Mouse (Mus musculus) MEL (cell line): ENCODE results near the gene Nadk. TPM values are rescaled to one million over a fixed set of nuclear protein-coding genes. Genes with fewer than 3 reads are reported as not detected.

Experiments
- DNase-seq: peaks from one replicate; pipeline ENCODE4 v3.0.0; 2011; ENCODE audit warnings: low read depth, low spot score
- H3K27ac ChIP-seq: 2 replicates; pipeline ENCODE4 v1.5.1; 2012; ENCODE audit warnings: low read depth, mild to moderate bottlenecking, control low read depth, low read length, moderate library complexity; ENCODE audit not compliant: control insufficient read depth
- H3K27me3 ChIP-seq, 2 experiments: fragments of 150-350 bp in 1 of 2; sonication (generic) in 1 of 2; 2 replicates each; pipeline ENCODE4 v1.6.1; 2012; ENCODE audit warnings: low read length in 2 of 2, mild to moderate bottlenecking in 2 of 2, improper control_type of control experiment in 1 of 2, moderate library complexity in 1 of 2; ENCODE audit not compliant: insufficient read depth in 2 of 2, control insufficient read depth in 1 of 2
- H3K36me3 ChIP-seq, 2 experiments: 2 replicates each; pipeline ENCODE4 v1.6.1; 2012 to 2014; ENCODE audit warnings: low read length in 2 of 2, improper control_type of control experiment in 1 of 2, inconsistent platforms in 1 of 2, mild to moderate bottlenecking in 1 of 2; ENCODE audit not compliant: insufficient read depth in 2 of 2, control insufficient read depth in 1 of 2
- H3K4me1 ChIP-seq, 2 experiments: fragments of 150-350 bp in 1 of 2; sonication (generic) in 1 of 2; 2 replicates each; pipeline ENCODE4 v1.6.1; 2012; ENCODE audit warnings: low read length in 2 of 2, improper control_type of control experiment in 1 of 2, mild to moderate bottlenecking in 1 of 2; ENCODE audit not compliant: insufficient read depth in 2 of 2, control insufficient read depth in 1 of 2
- H3K4me3 ChIP-seq, 2 experiments: fragments of 150-350 bp in 1 of 2; sonication (generic) in 1 of 2; 2 replicates each; pipeline ENCODE4 v1.5.1; 2012; ENCODE audit warnings: low read depth in 2 of 2, low read length in 2 of 2, mild to moderate bottlenecking in 2 of 2, moderate library complexity in 2 of 2, control low read depth in 1 of 2, improper control_type of control experiment in 1 of 2; ENCODE audit not compliant: control insufficient read depth in 1 of 2, insufficient read depth in 1 of 2
- H3K79me2 ChIP-seq: 2 replicates; pipeline ENCODE4 v1.6.1; 2012; ENCODE audit warnings: mild to moderate bottlenecking, low read length, moderate library complexity; ENCODE audit not compliant: control insufficient read depth, poor library complexity, insufficient read depth
- H3K9ac ChIP-seq: 2 replicates; pipeline ENCODE4 v1.6.1; 2012; ENCODE audit warnings: low read depth, mild to moderate bottlenecking, control low read depth, low read length, moderate library complexity; ENCODE audit not compliant: control insufficient read depth, poor library complexity, severe bottlenecking
- H3K9me3 ChIP-seq: fragments of 150-350 bp; sonication (generic); replicated peaks from 2 replicates; pipeline ENCODE4 v1.6.1; 2012; ENCODE audit warnings: mild to moderate bottlenecking, low read length, improper control_type of control experiment, moderate library complexity; ENCODE audit not compliant: insufficient read depth
- BHLHE40 ChIP-seq: IDR thresholded peaks from 2 replicates; pipeline ENCODE4 v1.6.1; 2012; ENCODE audit warnings: low read depth, mild to moderate bottlenecking, inconsistent platforms, low read length, improper control_type of control experiment, borderline replicate concordance
- CHD2 ChIP-seq: IDR thresholded peaks from 2 replicates; pipeline ENCODE4 v1.6.1; 2011; ENCODE audit warnings: low read length, improper control_type of control experiment
- CTCF ChIP-seq, 3 experiments: IDR thresholded peaks in 2 of 3; conservative IDR thresholded peaks in 1 of 3; 2 replicates each; pipeline ENCODE4 v1.5.1; 2011 to 2012; ENCODE audit warnings: low read length in 3 of 3, low read depth in 2 of 3, mild to moderate bottlenecking in 2 of 3, improper control_type of control experiment in 1 of 3, inconsistent platforms in 1 of 3, mixed read lengths in 1 of 3, moderate library complexity in 1 of 3; ENCODE audit not compliant: control insufficient read depth in 1 of 3, insufficient read depth in 1 of 3, poor library complexity in 1 of 3, severe bottlenecking in 1 of 3
- ELF1 ChIP-seq: IDR thresholded peaks from 2 replicates; pipeline ENCODE4 v1.6.1; 2014; ENCODE audit warnings: low read depth, mild to moderate bottlenecking, inconsistent platforms, low read length, improper control_type of control experiment, moderate library complexity
- EP300 ChIP-seq, 2 experiments: IDR thresholded peaks; 2 replicates each; pipeline ENCODE4 v1.6.1; 2011; ENCODE audit warnings: improper control_type of control experiment in 2 of 2, low read length in 2 of 2, low read depth in 1 of 2, mild to moderate bottlenecking in 1 of 2
- ETS1 ChIP-seq: IDR thresholded peaks from 2 replicates; pipeline ENCODE4 v1.6.1; 2012; ENCODE audit warnings: low read depth, mild to moderate bottlenecking, inconsistent platforms, low read length, improper control_type of control experiment, moderate library complexity
- GABPA ChIP-seq: IDR thresholded peaks from 2 replicates; pipeline ENCODE4 v1.6.1; 2012; ENCODE audit warnings: low read depth, mild to moderate bottlenecking, inconsistent platforms, low read length, improper control_type of control experiment, moderate library complexity
- GATA1 ChIP-seq: IDR thresholded peaks from 2 replicates; pipeline ENCODE4 v1.6.1; 2011; ENCODE audit warnings: low read depth, low read length, improper control_type of control experiment
- HCFC1 ChIP-seq: IDR thresholded peaks from 2 replicates; pipeline ENCODE4 v1.6.1; 2012; ENCODE audit warnings: low read depth, mild to moderate bottlenecking, inconsistent platforms, low read length, improper control_type of control experiment, moderate library complexity
- KAT2A ChIP-seq: conservative IDR thresholded peaks from 2 replicates; pipeline ENCODE4 v1.6.1; 2012; ENCODE audit warnings: low read depth, low read length, improper control_type of control experiment, inconsistent platforms
- MAFK ChIP-seq: IDR thresholded peaks from 2 replicates; pipeline ENCODE4 v1.6.1; 2011; ENCODE audit warnings: low read depth, mild to moderate bottlenecking, low read length, improper control_type of control experiment, borderline replicate concordance
- MAX ChIP-seq: IDR thresholded peaks from 2 replicates; pipeline ENCODE4 v1.6.1; 2011; ENCODE audit warnings: low read length, improper control_type of control experiment
- MAZ ChIP-seq: IDR thresholded peaks from 2 replicates; pipeline ENCODE4 v1.6.1; 2012; ENCODE audit warnings: low read depth, mild to moderate bottlenecking, inconsistent platforms, low read length, improper control_type of control experiment
- MYB ChIP-seq: IDR thresholded peaks from 2 replicates; pipeline ENCODE4 v1.6.1; 2011; ENCODE audit warnings: mild to moderate bottlenecking, low read depth, low read length, improper control_type of control experiment
- NELFE ChIP-seq: IDR thresholded peaks from 2 replicates; pipeline ENCODE4 v1.6.1; 2011; ENCODE audit warnings: low read depth, low read length, improper control_type of control experiment
- NRF1 ChIP-seq: IDR thresholded peaks from 2 replicates; pipeline ENCODE4 v1.6.1; 2014; ENCODE audit warnings: low read depth, mild to moderate bottlenecking, inconsistent platforms, low read length, improper control_type of control experiment, moderate library complexity; ENCODE audit not compliant: poor library complexity, insufficient read depth, severe bottlenecking
- POLR2A ChIP-seq, 2 experiments: IDR thresholded peaks; 2 replicates each; pipeline ENCODE4 v1.6.1; 2011 to 2012; ENCODE audit warnings: low read length in 2 of 2, mild to moderate bottlenecking in 2 of 2, control low read depth in 1 of 2, improper control_type of control experiment in 1 of 2, low read depth in 1 of 2, moderate library complexity in 1 of 2; ENCODE audit not compliant: control insufficient read depth in 1 of 2, insufficient read depth in 1 of 2, poor library complexity in 1 of 2
- POLR2AphosphoS2 ChIP-seq: IDR thresholded peaks from 2 replicates; pipeline ENCODE4 v1.6.1; 2011; ENCODE audit warnings: low read length, improper control_type of control experiment
- POLR2AphosphoS5 ChIP-seq: IDR thresholded peaks from 2 replicates; pipeline ENCODE4 v1.6.1; 2012; ENCODE audit warnings: low read depth, borderline replicate concordance, mild to moderate bottlenecking, inconsistent platforms, low read length, moderate library complexity, mixed read lengths
- RAD21 ChIP-seq: IDR thresholded peaks from 2 replicates; pipeline ENCODE4 v1.6.1; 2011; ENCODE audit warnings: mild to moderate bottlenecking, low read depth, low read length, improper control_type of control experiment
- RCOR1 ChIP-seq: IDR thresholded peaks from 2 replicates; pipeline ENCODE4 v1.6.1; 2012; ENCODE audit warnings: low read depth, mild to moderate bottlenecking, inconsistent platforms, low read length, improper control_type of control experiment
- SIN3A ChIP-seq: IDR thresholded peaks from 2 replicates; pipeline ENCODE4 v1.6.1; 2012; ENCODE audit warnings: low read length, improper control_type of control experiment, inconsistent platforms
- SMC3 ChIP-seq: IDR thresholded peaks from 2 replicates; pipeline ENCODE4 v1.6.1; 2011; ENCODE audit warnings: low read depth, low read length, improper control_type of control experiment
- TAL1 ChIP-seq: IDR thresholded peaks from 2 replicates; pipeline ENCODE4 v1.6.1; 2012; ENCODE audit warnings: mild to moderate bottlenecking, inconsistent platforms, low read length, moderate library complexity, mixed read lengths
- TBP ChIP-seq: IDR thresholded peaks from 2 replicates; pipeline ENCODE4 v1.8.0; 2011; ENCODE audit warnings: low read depth, low read length, improper control_type of control experiment
- TCF12 ChIP-seq: IDR thresholded peaks from 2 replicates; pipeline ENCODE4 v1.6.1; 2014; ENCODE audit warnings: low read depth, mild to moderate bottlenecking, inconsistent platforms, low read length, improper control_type of control experiment, moderate library complexity
- UBTF ChIP-seq: IDR thresholded peaks from 2 replicates; pipeline ENCODE4 v1.6.1; 2012; ENCODE audit warnings: low read depth, mild to moderate bottlenecking, inconsistent platforms, low read length, improper control_type of control experiment, moderate library complexity, borderline replicate concordance; ENCODE audit not compliant: insufficient read depth
- USF1 ChIP-seq: IDR thresholded peaks from 2 replicates; pipeline ENCODE4 v1.6.1; 2014; ENCODE audit warnings: low read depth, mild to moderate bottlenecking, inconsistent platforms, low read length, improper control_type of control experiment, moderate library complexity
- USF2 ChIP-seq, 2 experiments: IDR thresholded peaks; 2 replicates each; pipeline ENCODE4 v1.6.1; 2011 to 2012; ENCODE audit warnings: improper control_type of control experiment in 2 of 2, low read length in 2 of 2, borderline replicate concordance in 1 of 2, inconsistent platforms in 1 of 2, low read depth in 1 of 2, mild to moderate bottlenecking in 1 of 2; ENCODE audit not compliant: insufficient read depth in 1 of 2
- ZKSCAN1 ChIP-seq: IDR thresholded peaks from 2 replicates; pipeline ENCODE4 v1.6.1; 2012; ENCODE audit warnings: low read depth, mild to moderate bottlenecking, inconsistent platforms, low read length, improper control_type of control experiment, moderate library complexity
- ZMIZ1 ChIP-seq: IDR thresholded peaks from 2 replicates; pipeline ENCODE4 v1.6.1; 2012; ENCODE audit warnings: low read depth, mild to moderate bottlenecking, inconsistent platforms, low read length, improper control_type of control experiment, moderate library complexity
- ZNF384 ChIP-seq: IDR thresholded peaks from 2 replicates; pipeline ENCODE4 v1.6.1; 2012; ENCODE audit warnings: low read depth, mild to moderate bottlenecking, inconsistent platforms, low read length, improper control_type of control experiment
- polyA plus RNA-seq, 2 experiments: library from polyadenylated mRNA; stranded (reverse) in 1 of 2; unstranded in 1 of 2; fragments of >175 nt in 1 of 2; fragments of >200 nt in 1 of 2; gene quantifications; 2 replicates each; pipeline versions ENCODE4 v1.2.1 to v1.2.4; 2012; ENCODE audit warnings: low replicate concordance in 2 of 2, low read depth in 1 of 2; ENCODE audit not compliant: insufficient read length in 2 of 2, insufficient read depth in 1 of 2, missing spikeins in 1 of 2
- total RNA-seq: library from RNA; depleted of rRNA; stranded (reverse); fragments of 300-350 nt; gene quantifications from 2 replicates; pipeline ENCODE4 v1.2.3, GENCODE M21; 2012

Nadk gene
- total and polyA plus RNA-seq, 3 experiments: 53.2 to 258 (median 151) TPM

DNA sequence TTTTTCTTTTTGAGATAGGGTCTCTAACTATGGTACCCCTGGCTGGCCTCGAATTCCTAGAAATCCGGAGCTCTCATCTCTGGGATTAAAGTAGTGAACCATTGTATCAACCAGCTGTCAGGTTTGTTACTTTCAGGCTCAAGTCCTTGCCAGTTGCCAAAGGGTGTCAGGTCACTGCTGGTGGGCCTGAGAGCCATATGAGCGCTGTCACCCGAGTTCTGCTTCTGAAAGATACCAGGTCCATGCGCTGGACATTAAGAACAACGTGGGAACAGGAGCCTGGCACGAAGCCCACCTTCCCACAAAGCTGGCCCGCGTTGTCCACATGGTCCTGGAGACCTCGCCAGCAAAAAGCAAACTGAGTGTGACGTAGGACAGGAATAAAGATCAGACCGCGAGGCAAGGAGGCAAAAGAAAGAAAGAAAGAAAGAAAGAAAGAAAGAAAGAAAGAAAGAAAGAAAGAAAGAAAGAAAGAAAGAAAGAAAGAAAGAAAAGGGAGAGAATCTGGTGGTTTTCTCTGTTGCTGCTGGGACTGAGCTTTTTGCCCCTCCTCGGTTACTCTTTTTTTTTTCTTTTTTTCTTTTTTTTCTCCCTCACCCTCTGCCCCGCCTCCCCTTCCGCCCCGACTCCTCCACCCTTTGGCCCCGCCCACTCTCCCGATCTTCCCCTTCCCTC lies 684 bp downstream of the Nadk start (continued):
- TF ChIP-seq MAFK (no peak), SMC3 (no peak)
- TF ChIP-seq, all 39 proteins: peak for 5

DNA sequence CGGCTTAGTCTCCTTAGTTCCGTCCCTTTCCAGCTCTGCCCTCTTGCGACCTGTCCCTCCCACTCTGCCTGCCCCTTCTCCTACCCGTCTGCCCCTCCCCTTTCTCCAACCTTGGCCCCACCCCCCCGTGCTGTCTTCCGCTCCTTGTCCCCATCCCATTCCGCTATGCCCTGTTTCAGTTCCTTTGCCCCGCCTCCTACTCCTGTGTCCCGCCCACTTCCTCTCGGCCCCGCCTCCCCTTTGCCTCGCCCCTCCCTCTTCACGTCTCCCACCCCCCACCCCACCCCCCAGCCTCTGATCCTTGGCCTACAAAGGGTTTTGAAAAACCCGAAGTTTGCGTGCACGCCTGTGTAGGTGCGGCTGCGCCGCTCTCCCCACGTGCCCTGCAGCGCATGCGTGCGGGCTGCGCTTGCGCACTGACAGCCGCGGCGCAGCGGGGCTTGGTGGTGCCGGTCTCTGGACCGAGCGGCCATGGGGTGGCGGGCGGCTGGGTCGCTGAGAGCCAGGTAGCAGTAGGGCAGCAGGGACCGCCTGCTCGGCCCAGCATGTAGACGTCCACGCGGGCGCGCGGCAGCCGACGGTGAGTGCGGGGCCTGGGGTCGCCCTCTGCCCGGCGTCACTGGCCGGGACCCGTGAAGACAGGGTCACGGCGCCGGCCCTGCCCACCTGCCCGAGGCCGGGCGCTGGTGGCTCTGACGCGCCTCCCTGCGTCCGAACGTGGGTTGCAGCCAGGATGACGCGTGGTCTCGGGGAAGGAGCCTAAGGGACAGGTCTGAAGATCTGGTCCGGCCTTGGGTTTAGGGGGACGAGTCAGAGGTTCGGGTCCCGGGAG lies 1.4 kb downstream of the Nadk start:
- Histone ChIP-seq H3K27ac (peak overlapping the region; percentile 82), H3K79me2 (peaks cover 44% of the 10 kb centered on the region), H3K4me3 (peak overlapping the region; percentile 89 to 97), H3K27me3 (no peaks in the 10 kb centered on the region), H3K9me3 (no peaks in the 10 kb centered on the region), H3K36me3 (peaks cover 3 to 39% of the 10 kb centered on the region in 2 experiments; a peak in 3 of 4 replicates), H3K4me1 (peaks cover 16 to 38% of the 10 kb centered on the region in 2 experiments), H3K9ac (peak overlapping the region; percentile 98)
- peak; percentile 99 for DNase-seq
- TF ChIP-seq GABPA: no peak
- TF ChIP-seq USF2 (IDR thresholded peaks at IDR 0.05; ENCODE audit: borderline replicate concordance in 1 of 2, insufficient read depth in 1 of 2, low read depth in 1 of 2, low read length in 2 of 2): peak in 1 of 2 experiments; percentile 64; a peak in 1 of 4 replicates
- TF ChIP-seq USF1: peak; percentile 94
- no peak for TF ChIP-seq GATA1
- TF ChIP-seq SIN3A: peak; percentile 69
- no peak for TF ChIP-seq MAFK
- no peak for TF ChIP-seq TBP
- TF ChIP-seq ELF1: peak; percentile 13
- TF ChIP-seq ZMIZ1: peak; percentile 62
- TF ChIP-seq UBTF: no peak
- TF ChIP-seq MYB: no peak
- no peak for TF ChIP-seq SMC3
- TF ChIP-seq HCFC1: peak; percentile 82
- no peak for TF ChIP-seq POLR2AphosphoS5
- TF ChIP-seq NRF1: peak; percentile 89
- TF ChIP-seq RAD21: no peak
- no peak for TF ChIP-seq ZKSCAN1
- peak; percentile 89 for TF ChIP-seq MAX
- peak; percentile 65 for TF ChIP-seq KAT2A
- no peak for TF ChIP-seq RCOR1
- TF ChIP-seq POLR2AphosphoS2: peak; percentile 76
- TF ChIP-seq NELFE: peak; percentile 96
- peak in 2 of 3 experiments; percentile 25 to 26; a peak in 3 of 6 replicates for TF ChIP-seq CTCF (IDR thresholded peaks at IDR 0.05 in 2 of 3, conservative IDR thresholded peaks at IDR 0.05 in 1 of 3; ENCODE audit: control insufficient read depth in 1 of 3, insufficient read depth in 1 of 3, low read depth in 2 of 3, low read length in 3 of 3, poor library complexity in 1 of 3, severe bottlenecking in 1 of 3)
- no peak for TF ChIP-seq ZNF384
- peak; percentile 58; the same call in 1 of the 2 replicates for TF ChIP-seq BHLHE40
- peak; percentile 88 for TF ChIP-seq POLR2A (IDR thresholded peaks at IDR 0.05; ENCODE audit: control insufficient read depth in 1 of 2, insufficient read depth in 1 of 2, low read depth in 1 of 2, low read length in 2 of 2, poor library complexity in 1 of 2)
- no peak; the same call in 1 of the 2 replicates for TF ChIP-seq ETS1
- 0 out of 2 replicates have a peak, but pooled peaks have one; percentile 51 for TF ChIP-seq TCF12
- TF ChIP-seq MAZ: peak; percentile 66
- TF ChIP-seq CHD2: no peak
- no peak for TF ChIP-seq TAL1
- no peak for TF ChIP-seq EP300 (IDR thresholded peaks at IDR 0.05; ENCODE audit: low read depth in 1 of 2, low read length in 2 of 2)
